Mouse (Mus musculus): ENCODE measurements around the gene Rab1b. TPM values are rescaled to one million over a fixed set of nuclear protein-coding genes. Genes with fewer than 3 reads are reported as not detected.

Gene Rab1b
- polyA plus RNA-seq, 3 experiments from 2014 or later = 83.1 to 152 (median 102) TPM

GRCm38 (mm10) chr19:5071077-5071476 is 35.8 kb downstream of the Rab1b start:
- no peak for ATAC-seq

DNA sequence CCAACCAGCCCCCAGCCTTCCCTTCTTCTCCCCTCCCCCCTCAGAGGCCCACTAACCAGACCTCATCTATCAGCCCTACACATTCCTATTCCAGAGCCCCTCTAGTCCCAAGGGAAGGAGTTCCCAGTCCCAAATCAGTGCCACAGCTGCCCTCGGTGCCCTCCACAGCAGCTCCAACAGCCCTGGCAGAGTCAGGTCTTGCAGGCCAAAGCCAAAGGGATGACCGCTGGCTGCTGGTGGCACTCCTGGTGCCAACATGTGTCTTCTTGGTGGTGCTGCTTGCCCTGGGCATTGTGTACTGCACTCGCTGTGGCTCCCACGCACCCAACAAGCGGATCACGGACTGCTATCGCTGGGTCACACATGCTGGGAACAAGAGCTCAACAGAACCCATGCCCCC is 36.9 kb downstream of the Rab1b start:
- no peak for ATAC-seq

DNA sequence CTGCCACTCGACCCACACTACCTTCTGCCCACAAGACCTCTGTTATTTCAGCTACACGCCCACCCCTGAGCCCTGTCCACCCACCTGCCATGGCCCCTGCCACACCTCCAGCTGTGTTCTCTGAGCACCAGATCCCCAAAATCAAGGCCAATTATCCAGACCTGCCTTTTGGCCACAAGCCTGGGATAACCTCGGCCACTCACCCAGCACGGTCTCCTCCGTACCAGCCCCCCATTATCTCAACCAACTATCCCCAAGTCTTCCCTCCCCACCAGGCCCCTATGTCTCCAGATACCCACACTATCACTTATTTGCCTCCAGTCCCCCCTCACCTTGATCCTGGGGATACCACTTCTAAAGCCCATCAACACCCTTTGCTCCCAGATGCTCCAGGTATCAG is 37.4 kb downstream of the Rab1b start:
- ATAC-seq = no peak

DNA sequence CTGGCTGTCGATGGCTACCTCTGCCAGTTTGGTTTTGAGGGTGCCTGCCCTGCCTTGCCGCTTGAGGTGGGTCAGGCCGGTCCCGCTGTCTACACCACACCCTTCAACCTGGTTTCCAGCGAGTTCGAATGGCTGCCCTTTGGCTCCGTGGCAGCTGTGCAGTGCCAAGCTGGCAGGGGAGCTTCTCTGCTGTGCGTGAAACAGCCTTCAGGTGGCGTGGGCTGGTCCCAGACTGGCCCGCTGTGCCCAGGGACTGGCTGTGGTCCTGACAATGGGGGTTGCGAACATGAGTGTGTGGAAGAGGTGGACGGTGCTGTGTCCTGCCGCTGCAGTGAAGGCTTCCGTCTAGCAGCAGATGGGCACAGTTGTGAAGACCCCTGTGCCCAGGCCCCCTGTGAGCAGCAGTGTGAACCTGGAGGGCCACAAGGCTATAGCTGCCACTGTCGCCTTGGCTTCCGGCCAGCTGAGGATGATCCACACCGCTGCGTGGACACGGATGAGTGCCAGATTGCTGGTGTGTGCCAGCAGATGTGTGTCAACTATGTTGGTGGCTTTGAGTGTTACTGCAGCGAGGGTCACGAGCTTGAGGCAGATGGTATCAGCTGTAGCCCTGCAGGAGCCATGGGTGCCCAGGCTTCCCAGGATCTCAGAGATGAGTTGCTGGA is 38.2 kb downstream of the Rab1b start:
- no peak for ATAC-seq

DNA sequence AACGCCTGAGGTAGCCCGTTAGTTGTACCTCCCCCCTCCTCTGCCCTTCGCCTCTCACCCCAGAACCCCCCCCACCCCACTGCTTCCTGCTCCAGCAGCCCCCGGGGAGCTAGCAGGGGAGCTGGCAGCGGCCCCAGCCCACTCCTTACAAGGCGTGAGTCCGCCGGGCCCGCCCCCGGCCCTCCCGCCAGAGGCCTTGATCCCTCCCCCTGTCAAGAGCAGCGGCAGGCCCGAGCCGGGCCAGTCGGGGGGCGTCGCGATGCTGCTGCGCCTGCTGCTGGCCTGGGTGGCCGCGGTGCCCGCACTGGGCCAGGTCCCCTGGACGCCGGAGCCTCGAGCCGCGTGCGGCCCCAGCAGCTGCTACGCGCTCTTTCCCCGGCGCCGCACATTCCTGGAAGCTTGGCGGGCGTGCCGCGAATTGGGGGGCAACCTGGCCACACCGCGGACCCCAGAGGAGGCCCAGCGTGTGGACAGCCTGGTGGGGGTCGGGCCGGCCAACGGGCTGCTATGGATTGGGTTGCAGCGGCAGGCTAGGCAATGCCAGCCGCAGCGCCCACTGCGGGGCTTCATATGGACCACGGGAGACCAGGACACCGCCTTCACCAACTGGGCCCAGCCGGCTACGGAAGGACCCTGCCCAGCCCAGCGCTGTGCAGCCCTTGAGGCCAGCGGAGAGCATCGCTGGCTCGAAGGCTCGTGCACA is 38.9 kb downstream of the Rab1b start, which contains the start of gene Cd248:
Gene Cd248, plus strand, starts transcription at position 212 of the 703 bp plus-strand sequence.
- ATAC-seq = no peak

DNA sequence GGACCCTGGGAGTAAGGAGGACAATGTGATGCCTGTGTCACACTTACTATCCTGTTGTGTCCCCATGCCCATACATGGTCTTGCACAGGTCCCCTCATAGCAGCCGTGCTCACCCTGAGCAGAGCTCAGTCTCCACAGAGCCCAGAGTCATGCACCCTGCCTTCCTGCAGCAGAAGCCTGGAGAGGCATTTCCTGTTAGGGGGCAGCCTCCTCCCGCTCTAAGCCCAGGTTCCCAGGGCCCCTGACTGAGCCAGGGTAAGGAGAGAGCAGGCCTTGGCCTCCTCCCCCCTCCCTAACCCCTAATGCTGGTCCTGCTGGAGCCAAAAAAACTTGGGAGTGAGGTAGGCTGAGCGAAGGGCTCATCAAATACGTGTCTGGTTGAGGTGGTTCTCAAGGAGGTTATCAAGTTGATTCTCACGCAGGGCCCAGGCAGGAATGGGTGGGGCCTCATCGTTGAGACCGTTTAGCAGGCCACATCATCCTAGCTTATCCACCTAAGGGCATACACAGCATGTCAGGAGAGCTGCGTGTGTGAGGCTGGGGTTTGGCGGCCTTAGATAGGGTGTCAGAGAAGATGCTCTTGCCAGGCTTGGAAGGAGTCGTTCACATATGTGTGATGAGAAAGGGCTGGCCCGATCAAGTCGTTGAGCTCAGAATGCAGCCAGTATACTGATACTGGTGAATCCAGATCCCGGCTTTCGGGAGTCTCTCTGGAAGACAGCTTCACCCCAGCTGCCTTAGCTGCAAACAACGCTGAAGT is 39.7 kb downstream of the Rab1b start:
- no peak for ATAC-seq

DNA sequence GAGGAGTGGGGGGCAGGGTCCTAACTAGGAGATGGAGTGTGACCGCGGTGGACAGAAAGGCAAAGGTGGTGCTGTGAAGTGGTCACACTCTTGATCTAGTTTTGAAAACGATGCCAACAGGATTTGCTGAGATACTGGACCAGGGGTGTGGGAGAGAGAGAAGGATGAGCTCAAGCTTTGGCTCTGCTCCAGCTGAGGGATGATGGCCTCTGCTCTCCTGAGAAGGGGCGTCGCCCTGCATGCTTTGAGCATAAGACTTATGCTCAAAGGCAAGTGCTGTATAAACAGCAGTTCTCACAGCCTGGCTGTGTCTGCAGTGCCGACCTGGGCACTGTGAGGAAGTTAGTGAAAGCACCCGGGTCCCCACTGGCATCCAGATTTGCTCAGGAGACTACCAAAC is 41.8 kb downstream of the Rab1b start:
- ATAC-seq = no peak

GRCm38 (mm10) chr19:5062446-5062845 is 44.4 kb downstream of the Rab1b start:
- no peak for ATAC-seq

- no peak for ATAC-seq
Observed at GRCm38 (mm10) chr19:5062041-5062440, 44.8 kb downstream of the Rab1b start.

GRCm38 (mm10) chr19:5060365-5061330 is 46.2 kb downstream of the Rab1b start:
- ATAC-seq = no peak

- ATAC-seq = no peak
Observed at GRCm38 (mm10) chr19:5058801-5059771, 47.8 kb downstream of the Rab1b start.

GRCm38 (mm10) chr19:5057876-5058775 is 48.7 kb downstream of the Rab1b start:
- no peak for ATAC-seq

- ATAC-seq = no peak
Observed at GRCm38 (mm10) chr19:5056251-5056650, 50.6 kb downstream of the Rab1b start.

DNA sequence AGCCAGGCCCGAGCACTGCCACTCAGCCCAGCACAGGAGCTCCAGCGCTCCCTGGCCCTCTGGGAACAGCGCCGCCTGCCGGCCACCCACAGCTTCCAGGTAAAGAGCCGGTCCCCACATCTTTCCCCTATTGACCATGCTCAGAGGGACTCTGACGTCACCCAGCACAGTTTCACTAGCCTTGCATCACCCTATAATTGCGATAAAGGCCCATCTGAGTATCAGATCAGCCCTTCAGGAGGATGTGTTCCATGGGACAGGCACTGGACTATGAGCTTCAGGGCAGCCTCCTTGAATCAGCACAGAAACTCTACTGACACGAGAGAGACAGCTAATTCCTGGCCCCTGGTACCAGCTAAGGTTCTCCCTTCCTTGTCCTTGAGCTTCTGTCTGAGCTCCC is 53.0 kb downstream of the Rab1b start:
- ATAC-seq = no peak

DNA sequence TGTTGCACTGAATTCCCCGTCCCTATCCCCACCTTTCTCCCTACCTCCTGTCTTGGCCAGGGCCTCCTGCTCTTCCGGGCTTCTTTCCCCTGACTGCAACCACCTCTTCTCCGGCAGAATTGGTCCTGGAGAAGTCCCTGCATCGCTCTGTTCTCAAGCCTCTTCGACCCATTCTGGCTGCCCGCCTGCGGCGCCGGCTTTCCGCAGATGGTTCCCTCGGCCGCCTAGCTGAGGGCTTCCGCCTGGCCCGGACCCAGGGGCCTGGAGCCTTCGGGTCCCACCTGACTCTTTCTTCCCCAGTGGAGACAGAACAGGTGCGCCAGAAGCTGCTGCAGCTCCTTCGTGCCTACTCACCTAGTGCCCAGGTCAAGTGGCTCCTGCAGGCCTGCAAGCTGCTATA is 54.0 kb downstream of the Rab1b start:
- no peak for ATAC-seq

DNA sequence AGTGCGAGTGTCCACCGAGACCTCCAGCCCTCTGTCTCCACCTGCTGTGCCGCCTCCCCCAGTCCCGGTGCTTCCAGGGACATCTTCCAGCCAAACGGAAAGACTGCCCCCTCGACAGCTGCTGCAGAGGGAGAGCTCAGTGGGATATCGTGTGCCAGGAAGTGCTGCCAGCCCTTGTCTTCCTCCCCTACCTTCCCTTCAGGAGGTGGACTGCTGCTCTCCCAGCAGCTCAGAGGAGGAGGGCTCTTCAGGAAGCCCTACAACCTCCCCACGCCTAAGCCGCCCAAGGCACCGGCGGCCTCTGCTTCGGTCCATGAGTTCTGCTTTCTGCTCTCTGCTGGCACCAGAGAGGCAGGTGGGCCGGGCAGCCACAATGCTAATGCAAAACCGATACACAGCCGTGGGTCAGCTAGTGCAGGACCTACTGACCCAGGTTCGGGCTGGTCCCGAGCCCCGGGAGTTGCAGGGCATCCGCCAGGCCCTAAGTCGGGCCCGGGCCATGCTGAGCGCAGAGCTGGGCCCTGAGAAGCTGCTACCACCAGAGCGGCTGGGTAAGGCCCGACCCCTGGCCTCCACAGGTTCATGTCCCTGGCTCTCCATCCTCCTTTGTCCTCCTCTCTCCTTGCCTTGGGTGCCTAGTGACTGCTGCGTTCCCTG is 54.6 kb downstream of the Rab1b start:
- no peak for ATAC-seq

GRCm38 (mm10) chr19:5051515-5051914 is 55.4 kb downstream of the Rab1b start:
- ATAC-seq = no peak

GRCm38 (mm10) chr19:5051031-5051430 is 55.8 kb downstream of the Rab1b start:
- ATAC-seq = no peak
